Mouse (Mus musculus) stomach, postnatal 0 days (tissue): Measurements from ENCODE around the gene Gm17087.

Experiments used
- CTCF ChIP-seq: IDR thresholded peaks from 2 replicates; pipeline ENCODE4 v1.5.1; 2016; ENCODE audit warnings: antibody characterized with exemption, low read depth, mild to moderate bottlenecking, moderate library complexity
- EP300 ChIP-seq: optimal IDR thresholded peaks from 2 replicates; pipeline ENCODE3; 2016; ENCODE audit warnings: antibody characterized with exemption

GRCm38 (mm10) chr17:8523986-8524385 is 42.8 kb downstream of the Gm17087 start:
- no peak for TF ChIP-seq CTCF
- no peak for TF ChIP-seq EP300
